Mouse (Mus musculus) forebrain, embryonic 14.5 days (tissue): Measurements from ENCODE around the gene Fcgr4. TPM values are rescaled to one million over a fixed set of nuclear protein-coding genes. Genes with fewer than 3 reads are reported as not detected.

Experiments used
- ATAC-seq: fragments of 200-750 bp; cut with Nextera tagmentation; 2 replicates; pipeline ENCODE4 v1.8.0; 2017; ENCODE audit warnings: mild to moderate bottlenecking, moderate library complexity
- DNase-seq: peaks from one replicate; pipeline ENCODE4 v3.0.0-alpha.2; 2015; ENCODE audit warnings: low spot score
- H3K27ac ChIP-seq: fragments of 300-500 bp; sonication (generic); 2 replicates; pipeline ENCODE4 v1.5.1; 2014; ENCODE audit warnings: low read depth, mild to moderate bottlenecking, control low read depth, low read length, moderate library complexity
- H3K27me3 ChIP-seq: fragments of 300-500 bp; sonication (generic); replicated peaks from 2 replicates; pipeline ENCODE4 v1.6.1; 2014; ENCODE audit warnings: low read length, control low read depth, mixed read lengths; ENCODE audit not compliant: control insufficient read depth, insufficient read depth
- H3K36me3 ChIP-seq: fragments of 300-500 bp; sonication (generic); 2 replicates; pipeline ENCODE4 v1.6.1; 2014; ENCODE audit warnings: low read length, control low read depth; ENCODE audit not compliant: control insufficient read depth, insufficient read depth
- H3K4me1 ChIP-seq: fragments of 300-500 bp; sonication (generic); 2 replicates; pipeline ENCODE4 v1.6.1; 2014; ENCODE audit warnings: antibody characterized with exemption, low read length, control low read depth; ENCODE audit not compliant: control insufficient read depth, insufficient read depth
- H3K4me2 ChIP-seq: fragments of 300-500 bp; sonication (generic); 2 replicates; pipeline ENCODE4 v1.6.1; 2014; ENCODE audit warnings: mild to moderate bottlenecking, control low read depth, low read length
- H3K4me3 ChIP-seq: fragments of 300-500 bp; sonication (generic); 2 replicates; pipeline ENCODE4 v1.5.1; 2014; ENCODE audit warnings: low read depth, low read length, control low read depth
- H3K9ac ChIP-seq: fragments of 300-500 bp; sonication (generic); 2 replicates; pipeline ENCODE4 v1.6.1; 2014; ENCODE audit warnings: mild to moderate bottlenecking, low read length, control low read depth, moderate library complexity
- H3K9me3 ChIP-seq: fragments of 300-500 bp; sonication (generic); replicated peaks from 2 replicates; pipeline ENCODE4 v1.6.1; 2016; ENCODE audit warnings: low read length, control low read depth, mixed read lengths; ENCODE audit not compliant: control insufficient read depth
- WGBS: fragments of 180-500 bp; shearing (Covaris S2); extraction: QIAGEN DNeasy Blood & Tissue Kit; methylation state at CpG from one replicate; pipeline ENCODE4 v1.1.7; 2014; 5-methylcytosine and 5-hydroxymethylcytosine counted together
- polyA plus RNA-seq: library from polyadenylated mRNA; unstranded; fragments of >200 nt; fragmentation: Nextera tagmentation; extraction: Ambion mirVana; gene quantifications from 2 replicates; pipeline ENCODE4 v1.2.1, GENCODE M21; 2014

Fcgr4 gene
- polyA plus RNA-seq, 1 experiment from 2014 or later = 0.50 TPM

DNA sequence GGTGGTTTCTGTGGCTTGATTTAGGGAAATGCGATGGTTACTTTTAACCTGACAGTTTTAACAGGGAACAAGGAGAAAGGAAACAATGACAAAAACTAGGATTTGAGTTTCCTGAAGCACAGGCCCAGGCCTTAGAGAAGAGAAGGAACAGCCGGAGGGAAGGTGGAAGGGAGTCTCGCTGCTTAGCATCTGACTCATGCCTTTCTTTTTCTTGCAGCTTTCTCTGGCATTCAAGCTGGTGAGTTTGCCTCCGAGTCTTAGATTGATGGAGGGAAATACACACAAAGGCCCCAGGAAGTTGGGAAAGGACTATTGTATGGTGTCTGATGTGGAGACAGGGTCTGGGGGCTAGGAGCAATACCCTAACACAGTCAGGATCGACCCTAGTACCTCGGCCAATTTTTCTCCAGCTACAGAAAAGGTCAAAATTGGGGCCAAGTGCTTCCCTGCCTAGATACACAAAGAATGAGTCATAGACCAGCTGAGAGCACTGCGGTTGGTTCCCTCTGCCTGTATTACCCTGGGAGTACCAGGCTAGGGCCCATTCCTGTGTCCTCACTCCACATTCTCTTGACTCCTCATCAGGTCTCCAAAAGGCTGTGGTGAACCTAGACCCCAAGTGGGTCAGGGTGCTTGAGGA, 711 bp downstream of the Fcgr4 start:
- no peak overlapping the region for H3K4me3 ChIP-seq
- no peak overlapping the region for H3K4me2 ChIP-seq
- DNase-seq (no peak), ATAC-seq (no peak)
- no peaks in the 10 kb centered on the region for H3K9me3 ChIP-seq
- no peaks in the 10 kb centered on the region for H3K4me1 ChIP-seq
- H3K27me3 ChIP-seq = no peaks in the 10 kb centered on the region
- no peak overlapping the region for H3K9ac ChIP-seq
- no peaks in the 10 kb centered on the region for H3K36me3 ChIP-seq
- 86% methylated on average over 7 of the region's 7 CpGs for WGBS
- H3K27ac ChIP-seq = no peak overlapping the region

- Histone ChIP-seq H3K4me1 (peaks cover 7% of the 10 kb centered on the region; the same call in 1 of the 2 replicates), H3K9me3 (no peaks in the 10 kb centered on the region), H3K4me2 (no peak overlapping the region), H3K36me3 (no peaks in the 10 kb centered on the region), H3K27ac (no peak overlapping the region), H3K27me3 (peaks cover 13% of the 10 kb centered on the region), H3K4me3 (no peak overlapping the region), H3K9ac (no peak overlapping the region)
- WGBS = 94% methylated on average over 3 of the region's 3 CpGs
- ATAC-seq = no peak
- no peak for DNase-seq
These were observed 13.0 kb downstream of the Fcgr4 start for GRCm38 (mm10) chr1:171031752-171032151.

DNA sequence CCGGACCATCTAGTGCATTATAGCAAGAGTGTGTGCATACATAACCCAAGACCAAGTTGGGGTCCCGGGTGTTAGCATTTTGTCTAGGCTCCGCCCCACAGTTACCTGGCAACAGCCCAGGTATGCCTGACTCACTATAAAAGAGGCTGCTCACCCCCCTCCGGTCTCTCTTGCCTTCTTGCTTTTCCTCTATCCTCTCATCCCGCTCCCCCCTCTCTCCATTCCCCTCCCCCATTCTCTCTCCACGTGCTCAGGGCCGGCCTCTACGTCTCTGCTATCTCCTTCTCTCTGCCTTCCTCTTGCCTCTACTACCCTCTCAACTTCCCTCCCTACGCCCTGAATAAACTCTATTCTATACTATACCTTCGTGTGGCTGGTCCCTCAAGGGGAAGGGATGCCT, 14.0 kb downstream of the Fcgr4 start:
- Histone ChIP-seq H3K36me3 (no peaks in the 10 kb centered on the region), H3K27me3 (peaks cover 13% of the 10 kb centered on the region), H3K4me3 (peak overlapping the region; percentile 52), H3K27ac (no peak overlapping the region), H3K9me3 (no peaks in the 10 kb centered on the region), H3K9ac (peak overlapping the region; percentile 62), H3K4me2 (peak overlapping the region; percentile 69), H3K4me1 (peaks cover 7% of the 10 kb centered on the region; the same call in 1 of the 2 replicates)
- DNase-seq (peak; percentile 33), ATAC-seq (peak; percentile 13; the same call in 1 of the 2 replicates)
- WGBS = 3% methylated on average over 10 of the region's 10 CpGs

DNA sequence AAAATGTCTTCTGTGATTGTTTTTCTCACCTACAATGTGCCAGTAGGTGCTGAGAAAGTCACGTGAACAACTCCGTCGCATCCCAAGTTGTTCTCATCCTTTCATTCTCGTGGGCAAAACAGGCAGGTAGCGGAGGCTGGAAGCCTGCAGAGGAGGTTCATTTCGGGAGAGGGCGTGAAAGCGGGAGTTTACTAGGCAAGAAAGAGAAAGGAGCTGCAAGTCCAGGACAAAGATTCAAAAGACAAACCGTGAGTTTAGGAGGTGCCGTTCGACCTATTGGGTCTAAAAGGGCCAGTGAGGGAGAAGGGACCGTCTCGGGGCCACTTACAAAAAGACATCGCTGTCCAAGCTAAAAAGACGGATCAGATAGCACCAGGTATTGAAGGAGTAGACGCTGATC, 14.5 kb downstream of the Fcgr4 start:
- 0 out of 2 replicates have a peak, but pooled peaks have one; percentile 0 for ATAC-seq
- H3K27ac ChIP-seq = no peak overlapping the region
- peak overlapping the region; percentile 52 for H3K4me3 ChIP-seq
- H3K27me3 ChIP-seq = peaks cover 13% of the 10 kb centered on the region
- H3K4me1 ChIP-seq = peaks cover 7% of the 10 kb centered on the region; the same call in 1 of the 2 replicates
- H3K4me2 ChIP-seq = peak overlapping the region; percentile 69
- no peaks in the 10 kb centered on the region for H3K36me3 ChIP-seq
- no peaks in the 10 kb centered on the region for H3K9me3 ChIP-seq
- WGBS = under 1% methylated on average over 16 of the region's 16 CpGs
- DNase-seq = peak; percentile 44
- peak overlapping the region; percentile 62 for H3K9ac ChIP-seq

DNA sequence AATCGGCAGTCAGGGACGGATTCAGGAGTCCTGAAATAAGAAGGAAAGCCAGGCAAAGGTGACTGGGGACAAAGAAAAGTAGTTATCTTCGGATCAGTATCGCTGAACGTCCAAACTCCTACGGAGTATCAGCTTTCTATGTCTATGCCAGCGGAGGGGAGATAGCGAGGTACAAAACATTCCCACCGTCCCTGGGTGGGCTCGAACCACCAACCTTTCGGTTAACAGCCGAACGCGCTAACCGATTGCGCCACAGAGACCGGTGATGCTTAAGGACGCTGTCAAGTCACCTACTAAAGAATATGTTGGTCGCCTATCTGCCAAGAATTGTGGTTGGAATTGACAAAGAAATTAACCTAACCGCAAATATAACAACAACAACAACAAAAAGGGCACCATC, 15.0 kb downstream of the Fcgr4 start:
- ATAC-seq (peak; percentile 77), DNase-seq (peak; percentile 94)
- H3K36me3 ChIP-seq = no peaks in the 10 kb centered on the region
- H3K4me2 ChIP-seq = peak overlapping the region; percentile 69
- no peak overlapping the region for H3K27ac ChIP-seq
- peak overlapping the region; percentile 52 for H3K4me3 ChIP-seq
- WGBS = under 1% methylated on average over 20 of the region's 20 CpGs
- H3K9ac ChIP-seq = peak overlapping the region; percentile 62
- H3K4me1 ChIP-seq = peaks cover 7% of the 10 kb centered on the region; the same call in 1 of the 2 replicates
- H3K27me3 ChIP-seq = peaks cover 13% of the 10 kb centered on the region
- H3K9me3 ChIP-seq = no peaks in the 10 kb centered on the region

DNA sequence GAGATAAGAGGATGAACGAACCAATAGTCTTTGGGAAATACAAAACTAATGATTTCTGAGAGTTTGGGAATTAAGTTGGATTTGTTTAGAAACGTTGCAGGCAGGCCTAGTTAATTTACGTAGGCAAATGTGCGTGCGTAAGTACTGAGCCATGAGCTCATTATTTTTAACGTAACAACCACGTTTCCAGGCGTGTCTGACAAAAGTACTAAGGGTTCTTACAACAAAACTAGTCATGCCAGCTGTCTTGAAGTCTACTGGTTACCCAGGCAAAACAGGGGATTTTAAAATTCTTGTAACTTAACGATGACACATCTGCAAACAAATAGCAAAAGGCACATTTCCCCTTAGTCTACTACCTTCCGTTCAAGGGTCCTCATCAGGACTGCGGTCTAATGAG, 15.5 kb downstream of the Fcgr4 start:
- H3K4me1 ChIP-seq = peaks cover 7% of the 10 kb centered on the region; the same call in 1 of the 2 replicates

GRCm38 (mm10) chr1:171035611-171036010, 16.9 kb downstream of the Fcgr4 start:
- H3K27me3 ChIP-seq = peaks cover 10% of the 10 kb centered on the region
- WGBS = 49% methylated on average over 11 of the region's 11 CpGs
- ATAC-seq = no peak

More for the DNA sequence above, 15.5 kb downstream of the Fcgr4 start:
- 3% methylated on average over 11 of the region's 11 CpGs for WGBS
- Histone ChIP-seq H3K4me3 (peak overlapping the region; percentile 52), H3K27me3 (peaks cover 10% of the 10 kb centered on the region), H3K9ac (peak overlapping the region; percentile 54), H3K4me2 (peak overlapping the region; percentile 69), H3K36me3 (no peaks in the 10 kb centered on the region), H3K9me3 (no peaks in the 10 kb centered on the region), H3K27ac (no peak overlapping the region)
- peak; percentile 71 for DNase-seq
- ATAC-seq = no peak

DNA sequence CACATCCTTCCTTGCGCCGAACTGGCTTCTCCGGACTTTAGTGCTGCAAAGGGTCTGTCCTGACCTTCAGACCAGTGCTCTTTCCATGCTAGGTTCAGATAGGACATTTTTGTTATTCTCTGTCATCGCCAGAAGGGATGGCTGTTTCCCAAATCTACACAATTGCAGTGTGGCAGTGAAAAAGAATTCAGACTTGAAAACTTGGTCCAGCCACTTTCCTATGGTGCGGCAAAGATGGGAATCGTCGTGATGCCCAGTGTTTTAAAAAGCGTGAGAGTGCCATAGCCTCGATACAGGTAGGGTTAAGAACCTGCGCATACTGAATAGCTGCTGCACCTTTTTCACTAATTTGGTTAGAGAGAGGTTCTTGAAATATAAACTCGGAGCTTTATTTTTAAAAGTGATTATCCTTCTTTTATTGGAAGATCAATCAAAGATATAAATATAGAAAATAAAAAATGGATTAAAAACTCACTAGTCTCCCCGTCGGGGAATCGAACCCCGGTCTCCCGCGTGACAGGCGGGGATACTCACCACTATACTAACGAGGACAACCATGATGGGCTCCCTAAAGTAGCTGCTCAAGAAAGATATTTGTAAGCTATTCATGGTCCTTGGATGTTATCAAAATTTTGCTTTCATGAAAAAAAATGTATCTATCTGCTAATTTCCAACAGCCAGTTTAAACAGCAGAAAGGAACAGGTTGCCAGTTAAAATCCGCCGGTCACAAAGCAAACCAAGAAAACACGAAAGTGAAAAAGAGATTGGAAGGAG, 18.0 kb downstream of the Fcgr4 start:
- Histone ChIP-seq H3K4me3 (peak overlapping the region; percentile 26), H3K9me3 (no peaks in the 10 kb centered on the region), H3K4me2 (peak overlapping the region; percentile 45), H3K9ac (0 out of 2 replicates have a peak overlapping the region, but pooled peaks have one; percentile 29), H3K27me3 (peaks cover 4% of the 10 kb centered on the region; the same call in 1 of the 2 replicates), H3K4me1 (peaks cover 7% of the 10 kb centered on the region; the same call in 1 of the 2 replicates), H3K27ac (no peak overlapping the region), H3K36me3 (no peaks in the 10 kb centered on the region)
- 5% methylated on average over 22 of the region's 22 CpGs for WGBS
- DNase-seq (peak; percentile 92), ATAC-seq (peak; percentile 63)

More at GRCm38 (mm10) chr1:171035611-171036010, 16.9 kb downstream of the Fcgr4 start:
- Histone ChIP-seq H3K4me3 (peak overlapping the region; percentile 52; the same call in 1 of the 2 replicates), H3K4me2 (peak overlapping the region; percentile 69), H3K4me1 (peaks cover 7% of the 10 kb centered on the region; the same call in 1 of the 2 replicates), H3K27ac (no peak overlapping the region), H3K9me3 (no peaks in the 10 kb centered on the region), H3K36me3 (no peaks in the 10 kb centered on the region), H3K9ac (0 out of 2 replicates have a peak overlapping the region, but pooled peaks have one; percentile 5)
- no peak for DNase-seq
